In genomic region chr15:97351016-97351415, GRCm38 (mm10) we compare ENCODE assay signal across 8 mouse cellular contexts.
DNase-seq lines count a peak whose midpoint lies in the region; ATAC-seq and TF ChIP-seq lines count a peak whose summit lies in the region.

No protein-coding gene starts in this region.

- H3K27ac ChIP-seq in heart, adult 2 months, result peak overlapping the region; percentile 45
- H3K27ac ChIP-seq in heart, embryonic 11.5 days (ENCODE audit: low read depth, low read length), result no peak overlapping the region
- H3K27ac ChIP-seq in hindbrain, embryonic 10.5 days, result no peak overlapping the region

- no peak overlapping the region for H3K4me2 ChIP-seq in heart, embryonic 11.5 days

- peak; percentile 42 to 51 for DNase-seq in heart, adult 2 months
- peak; percentile 14 to 37 for DNase-seq in frontal cortex, postnatal 36 days (ENCODE audit: low spot score in 2 of 2)
- DNase-seq in kidney, postnatal 36 days, result peak; percentile 77 to 84
- peak; percentile 18 for DNase-seq in ovary, postnatal 14 days (ENCODE audit: low spot score)
- no peak for DNase-seq in thymus, postnatal 0 days (ENCODE audit: low spot score)
- no peak for DNase-seq in hindbrain, embryonic 10.5 days (ENCODE audit: low spot score)

- intact Hi-C loops in heart, adult 2 months (cut with DNase I), result no loop called here

- H3K4me1 ChIP-seq in heart, adult 2 months (ENCODE audit: control insufficient read depth, insufficient read depth, low read length), result peaks cover 6% of the 10 kb centered on the region
- H3K4me1 ChIP-seq in heart, embryonic 11.5 days (ENCODE audit: control insufficient read depth, insufficient read depth, low read length), result peaks cover 3% of the 10 kb centered on the region; the same call in 1 of the 2 replicates
- H3K4me1 ChIP-seq in hindbrain, embryonic 10.5 days (replicated peaks), result no peaks in the 10 kb centered on the region

- TF ChIP-seq CTCF in heart, adult 2 months (IDR thresholded peaks at IDR 0.05), result no peak

- no peaks in the 10 kb centered on the region for H3K79me2 ChIP-seq in heart, adult 2 months (replicated peaks; ENCODE audit: control insufficient read depth, insufficient read depth, low read length)

- ATAC-seq in heart, embryonic 11.5 days (replicated peaks; ENCODE audit: insufficient number of reproducible peaks, low FRiP score, low TSS enrichment), result no peak
- peak; percentile 20 for ATAC-seq in activated CD4-positive, CD25-positive, alpha-beta regulatory T cell, adult 4 months

- 13% methylated on average over 8 of the region's 8 CpGs for WGBS in heart, adult 2 months
- 65% methylated on average over 8 of the region's 8 CpGs for WGBS in heart, embryonic 11.5 days (ENCODE audit: insufficient replicate concordance)
- WGBS in hindbrain, embryonic 10.5 days, result 84% methylated on average over 8 of the region's 8 CpGs

- H3K9ac ChIP-seq in heart, adult 2 months (ENCODE audit: low read depth, low read length), result no peak overlapping the region
- H3K9ac ChIP-seq in heart, embryonic 11.5 days (ENCODE audit: low read depth, low read length), result no peak overlapping the region

- no peaks in the 10 kb centered on the region for H3K9me3 ChIP-seq in heart, embryonic 11.5 days (replicated peaks; ENCODE audit: control insufficient read depth, low read length)
- no peaks in the 10 kb centered on the region for H3K9me3 ChIP-seq in hindbrain, embryonic 10.5 days

- no peak overlapping the region for H3K4me3 ChIP-seq in heart, adult 2 months
- H3K4me3 ChIP-seq in heart, embryonic 11.5 days (ENCODE audit: low read depth, low read length), result no peak overlapping the region
- H3K4me3 ChIP-seq in hindbrain, embryonic 10.5 days, result no peak overlapping the region

- no peak for TF ChIP-seq POLR2A in heart, adult 2 months (IDR thresholded peaks at IDR 0.05; ENCODE audit: insufficient read depth, low read depth, low read length)

- no peaks in the 10 kb centered on the region for H3K27me3 ChIP-seq in heart, adult 2 months (ENCODE audit: control insufficient read depth, insufficient read depth, low read length)
- H3K27me3 ChIP-seq in heart, embryonic 11.5 days (ENCODE audit: control insufficient read depth, insufficient read depth, low read length), result 0 out of 2 replicates have a peak, but pooled peaks cover 6% of the 10 kb centered on the region
- H3K27me3 ChIP-seq in hindbrain, embryonic 10.5 days (ENCODE audit: insufficient read depth, poor library complexity, severe bottlenecking), result no peaks in the 10 kb centered on the region

- no peaks in the 10 kb centered on the region for H3K36me3 ChIP-seq in heart, adult 2 months (ENCODE audit: control insufficient read depth, insufficient read depth, low read length)
- no peaks in the 10 kb centered on the region for H3K36me3 ChIP-seq in heart, embryonic 11.5 days (ENCODE audit: control insufficient read depth, insufficient read depth, low read length)
- H3K36me3 ChIP-seq in hindbrain, embryonic 10.5 days, result no peaks in the 10 kb centered on the region

- TF ChIP-seq EP300 in heart, adult 2 months (IDR thresholded peaks at IDR 0.05; ENCODE audit: insufficient read depth, low read depth, low read length), result no peak

Comparison
In these comparisons a context has a peak if more than half of its experiments do, and no peak if none do; other contexts are left out.
1. DNase-seq: peak in heart, adult 2 months (2 of 2), frontal cortex, postnatal 36 days (2 of 2), kidney, postnatal 36 days (2 of 2) and ovary, postnatal 14 days (single experiment); none in thymus, postnatal 0 days (single experiment) and hindbrain, embryonic 10.5 days (single experiment).